Mouse (Mus musculus) erythroblast, embryonic 14.5 days (primary cell): ENCODE data around the gene Lcat.

ENCODE experiments used
- GATA1 ChIP-seq: IDR thresholded peaks from 2 replicates; pipeline ENCODE4 v1.6.1; 2012; ENCODE audit warnings: low read length, inconsistent platforms, mixed read lengths
- TAL1 ChIP-seq: IDR thresholded peaks from 3 replicates; pipeline ENCODE4 v1.6.1; 2012; ENCODE audit warnings: low read length, inconsistent platforms, mixed read lengths

GRCm38 (mm10) chr8:105933762-105934161 is 9.4 kb downstream of the Lcat start, which contains the start of gene Ctrl:
- TF ChIP-seq TAL1 (no peak), GATA1 (no peak)
